Comparison of ENCODE assay signal across 14 mouse cellular contexts in genomic region chr17:16247681-16248080, GRCm38 (mm10).
DNase-seq lines count a peak whose midpoint lies in the region.
"Had no signal": no experiment of that assay in that cellular context is flagged by ENCODE, and none has a peak within 500 bp of the region (broad histone marks: within the 10 kb centered on the region; RNA-seq: fewer than 3 reads in every experiment).

No protein-coding gene starts in this region.

- DNase-seq in gastrocnemius, adult 18-20 months (ENCODE audit: low spot score), result peak; percentile 17
- DNase-seq in gastrocnemius, postnatal 10 days, result no peak
- DNase-seq in heart, adult 11 months, result peak; percentile 89
- DNase-seq in heart, postnatal 14 days, result no peak
- peak; percentile 12 to 19 for DNase-seq in heart, adult 9 months (ENCODE audit: low spot score in 2 of 2)
- no peak for DNase-seq in heart, postnatal 36 days
- DNase-seq: adrenal gland, adult 8-10 months; adrenal gland, postnatal 25 days; cerebellum, adult 11-12 months; cerebellum, adult 8-10 months; cerebellum, postnatal 10 days; cerebellum, postnatal 36 days; embryo, embryonic 11 days; kidney, adult 2 months had no signal

- intact Hi-C loops in heart, postnatal 14 days (cut with DNase I), result no loop called here
- intact Hi-C loops in heart, postnatal 36 days (cut with DNase I), result no loop called here

Comparison
In these comparisons a context has a peak if more than half of its experiments do, and no peak if none do; other contexts are left out.
1. DNase-seq: peak in gastrocnemius, adult 18-20 months (single experiment), heart, adult 11 months (single experiment) and heart, adult 9 months (2 of 2); none in gastrocnemius, postnatal 10 days (single experiment), heart, postnatal 14 days (0 of 2) and heart, postnatal 36 days (0 of 2).